Mouse (Mus musculus) R1 (cell line): ENCODE results near the gene Bbx.

ENCODE experiments used
- DNase-seq: peaks from one replicate; pipeline ENCODE4 v3.0.0-alpha.2; 2018; ENCODE audit warnings: low read depth, low spot score

Bbx gene

DNA sequence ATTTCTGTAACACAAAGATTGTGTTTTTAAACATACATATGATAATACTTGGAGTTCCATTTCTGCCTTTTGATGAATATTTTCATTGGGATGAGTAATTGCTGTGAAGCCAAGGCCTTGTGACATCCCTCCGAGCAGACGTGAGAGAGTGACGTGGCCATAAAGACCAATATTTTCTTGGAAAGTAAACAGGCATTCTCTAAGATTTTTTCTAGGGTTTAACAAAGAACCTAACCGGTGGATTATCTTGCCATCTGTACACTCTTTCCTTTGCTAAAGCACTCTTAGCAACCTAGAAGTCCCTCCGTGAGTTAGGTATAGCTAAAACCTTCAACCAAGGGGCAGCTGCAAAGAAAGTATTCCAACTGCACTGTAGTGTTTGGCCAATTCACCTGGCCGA is 32.4 kb downstream of the Bbx start:
- no peak for DNase-seq

DNA sequence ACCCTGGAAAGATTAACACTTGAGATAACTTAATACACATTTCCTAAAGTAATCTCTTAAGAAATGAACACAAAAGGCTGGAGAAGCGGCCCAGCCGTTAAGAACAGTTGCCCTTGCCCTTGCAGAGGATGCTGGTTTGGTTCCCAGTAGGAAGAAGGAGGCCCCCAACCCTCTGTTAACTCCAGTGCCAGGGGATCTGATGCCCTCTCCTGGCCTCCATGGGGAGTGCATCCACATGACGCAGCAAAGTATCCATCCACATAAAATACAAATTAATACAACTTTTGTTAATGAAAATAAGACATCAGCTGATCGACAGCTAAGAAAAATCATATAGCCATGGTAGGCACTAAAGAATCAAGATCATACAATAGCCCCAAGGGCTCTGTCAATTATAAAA is 33.6 kb downstream of the Bbx start:
- peak; percentile 54 for DNase-seq

DNA sequence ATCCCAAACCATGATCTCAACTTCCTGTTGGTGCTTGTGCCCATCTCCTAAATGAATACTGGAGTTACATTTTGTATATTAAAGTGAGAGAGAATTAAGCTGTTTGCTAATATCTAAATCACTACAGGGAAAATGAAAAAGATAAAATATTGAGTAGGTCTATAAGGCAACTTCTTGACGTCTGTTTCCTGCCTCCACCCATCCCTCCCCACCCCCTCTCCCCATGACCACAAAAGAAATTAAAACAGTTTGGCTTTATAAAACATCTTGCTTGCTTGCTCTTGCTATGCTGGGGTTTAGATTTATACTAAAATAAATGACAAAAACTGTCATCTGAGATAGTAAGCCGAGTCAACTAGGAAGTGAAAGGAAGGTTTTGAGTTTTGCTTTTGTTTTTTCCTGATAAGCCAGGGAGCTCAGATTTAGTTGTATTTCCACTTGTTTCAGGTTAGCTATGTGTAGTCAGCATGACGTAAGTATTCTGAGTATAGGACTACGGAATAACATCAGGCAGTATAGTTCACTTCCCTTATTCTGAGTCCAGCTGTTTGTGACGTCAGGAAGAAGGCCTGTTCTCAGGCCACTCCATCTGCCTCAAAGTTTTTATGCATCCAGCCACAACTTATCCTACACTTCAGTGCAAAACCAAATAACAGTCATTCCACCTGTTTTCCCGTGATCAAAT is 36.1 kb downstream of the Bbx start:
- no peak for DNase-seq

DNA sequence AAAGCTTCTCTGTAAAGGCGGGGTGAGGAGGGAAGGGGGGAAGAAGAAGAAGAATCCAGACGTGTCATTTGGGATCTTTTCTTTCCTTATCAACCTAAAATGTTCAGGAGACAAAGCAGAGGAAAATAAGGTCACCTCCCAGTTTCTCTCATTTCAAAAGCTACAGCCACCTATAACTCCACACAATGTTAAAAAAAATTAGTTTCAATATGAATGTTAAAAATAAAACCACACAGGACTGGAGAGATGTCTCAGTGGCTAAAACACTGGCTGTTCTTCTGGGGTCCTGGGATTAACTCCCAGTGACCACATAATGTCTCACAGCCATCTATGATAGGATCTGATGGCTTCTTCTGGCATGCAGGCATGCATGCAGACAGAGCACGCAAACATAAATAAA is 43.7 kb downstream of the Bbx start:
- DNase-seq, result no peak

DNA sequence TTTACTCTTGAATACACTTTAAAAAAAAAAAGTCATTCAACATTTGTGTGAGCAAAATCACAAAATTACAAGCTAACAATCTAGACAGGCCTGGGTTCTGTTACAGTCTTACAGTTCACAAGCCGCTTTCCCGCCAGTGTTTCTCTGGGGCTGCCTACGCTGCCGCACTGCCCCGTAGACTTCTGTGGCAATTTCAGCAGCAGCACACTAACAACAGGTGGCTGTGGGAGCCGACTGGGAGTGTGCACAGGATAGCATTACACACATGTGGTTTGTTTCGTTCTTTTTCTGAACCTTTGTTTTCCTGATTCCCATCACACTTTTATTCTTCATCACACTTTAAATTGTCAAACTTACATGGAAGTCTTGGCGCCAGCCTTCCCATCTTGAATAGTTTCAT is 48.6 kb downstream of the Bbx start:
- DNase-seq, result no peak

DNA sequence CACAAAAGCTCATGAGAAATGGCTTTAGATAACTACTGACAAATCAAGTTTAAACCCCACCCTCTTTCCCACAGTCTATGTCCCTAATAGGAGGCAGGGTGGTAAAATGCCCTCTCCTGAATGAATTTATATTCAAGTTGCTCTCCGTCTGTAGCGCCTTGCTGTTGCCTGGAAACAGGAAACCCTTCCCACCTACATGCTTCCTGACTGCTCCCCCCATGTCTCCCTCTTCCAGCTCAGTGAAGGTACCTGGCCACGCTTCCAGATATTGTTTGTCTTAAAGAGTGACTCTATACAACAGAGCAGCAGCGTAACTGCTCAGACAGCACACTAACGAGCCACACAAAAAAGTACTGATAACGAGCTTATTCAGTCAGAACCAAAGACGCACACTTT is 50.8 kb downstream of the Bbx start:
- peak; percentile 37 for DNase-seq

DNA sequence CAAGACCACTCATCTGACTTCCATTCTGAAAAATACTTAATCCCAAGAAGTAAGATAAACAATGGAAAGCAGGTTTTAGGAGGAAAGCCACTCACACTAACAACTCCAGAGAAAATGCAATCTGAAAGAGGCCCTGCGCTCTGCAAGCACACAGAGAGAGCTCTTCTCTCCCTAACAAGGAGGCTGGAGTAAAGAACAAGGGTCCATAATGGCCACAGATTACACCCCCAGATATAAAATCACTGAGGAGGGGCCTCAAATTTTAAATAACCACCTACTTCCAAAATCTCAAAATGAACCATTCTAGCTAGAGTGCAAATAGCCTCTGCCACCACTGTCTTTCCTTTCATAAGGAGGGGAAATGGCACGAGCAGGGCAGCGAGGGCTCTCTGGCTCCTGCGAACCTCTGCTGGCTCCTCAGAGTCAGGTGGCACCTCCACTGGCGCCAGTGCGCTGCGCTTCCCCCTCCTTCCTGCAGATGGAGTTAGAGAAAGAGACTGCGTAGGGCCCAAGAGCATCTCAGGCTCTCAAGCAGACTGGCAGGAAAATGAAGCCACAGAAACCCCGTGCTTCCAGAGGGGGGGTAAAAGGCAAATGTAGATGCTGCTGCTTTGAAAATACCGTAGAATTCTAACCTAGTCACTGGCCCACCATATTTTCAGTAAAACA is 51.4 kb downstream of the Bbx start:
- DNase-seq, result peak; percentile 78

DNA sequence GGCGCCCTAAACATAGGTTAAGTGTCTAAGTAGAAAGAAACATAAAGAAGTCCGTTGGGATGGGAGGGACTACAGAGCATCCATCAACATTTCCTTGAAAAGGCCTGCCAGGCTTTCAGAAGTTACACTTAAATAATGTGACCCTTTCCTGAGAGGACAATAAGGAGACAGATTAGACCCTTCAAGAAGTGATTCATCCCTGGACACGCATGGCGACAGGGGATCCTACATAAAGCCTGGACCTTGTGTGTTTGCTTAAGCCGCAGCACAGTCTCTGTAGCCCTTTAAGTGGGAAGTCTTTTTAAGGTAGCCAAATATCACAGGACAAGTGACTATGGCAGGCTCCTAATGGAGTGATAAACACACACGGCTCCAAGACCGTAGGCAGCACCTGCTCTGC is 52.0 kb downstream of the Bbx start:
- DNase-seq, result no peak

DNA sequence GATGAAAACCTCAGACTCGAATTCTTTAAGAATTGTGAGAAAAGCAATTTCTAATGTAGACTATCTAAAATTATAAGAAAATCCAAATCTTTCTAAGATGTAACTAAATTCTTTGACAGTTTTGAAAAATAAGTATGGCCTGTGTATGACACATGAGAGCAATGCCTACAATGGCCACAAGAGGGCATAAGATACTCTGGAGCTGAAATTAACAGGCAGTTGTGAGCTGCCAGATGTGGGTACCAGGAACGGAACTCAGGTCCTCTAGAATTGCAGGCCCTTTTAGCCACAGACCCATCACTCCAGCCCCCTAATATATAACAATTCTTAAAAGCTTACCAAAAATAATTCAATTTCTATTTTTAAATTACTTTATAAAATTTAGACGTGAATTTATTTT is 57.6 kb downstream of the Bbx start:
- peak; percentile 71 for DNase-seq

DNA sequence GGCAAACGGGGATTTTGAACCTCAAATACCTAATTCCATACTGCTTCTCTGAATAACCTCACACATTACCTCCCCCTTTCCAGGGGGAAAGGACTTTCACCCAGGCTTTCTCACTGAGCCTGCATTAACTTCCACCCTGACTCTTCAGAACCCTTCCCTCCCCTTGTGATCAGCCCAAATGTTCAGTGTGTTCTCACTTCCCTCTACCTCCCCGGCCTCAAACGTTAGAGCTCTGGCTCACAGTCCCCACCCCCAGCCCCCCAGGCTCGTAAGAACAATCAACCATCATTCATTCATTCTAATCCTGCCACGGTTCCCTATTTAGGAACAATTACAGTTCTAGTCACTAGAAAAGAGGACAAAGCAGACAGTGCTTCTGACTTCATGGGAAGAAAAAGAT is 58.5 kb downstream of the Bbx start:
- no peak for DNase-seq

DNA sequence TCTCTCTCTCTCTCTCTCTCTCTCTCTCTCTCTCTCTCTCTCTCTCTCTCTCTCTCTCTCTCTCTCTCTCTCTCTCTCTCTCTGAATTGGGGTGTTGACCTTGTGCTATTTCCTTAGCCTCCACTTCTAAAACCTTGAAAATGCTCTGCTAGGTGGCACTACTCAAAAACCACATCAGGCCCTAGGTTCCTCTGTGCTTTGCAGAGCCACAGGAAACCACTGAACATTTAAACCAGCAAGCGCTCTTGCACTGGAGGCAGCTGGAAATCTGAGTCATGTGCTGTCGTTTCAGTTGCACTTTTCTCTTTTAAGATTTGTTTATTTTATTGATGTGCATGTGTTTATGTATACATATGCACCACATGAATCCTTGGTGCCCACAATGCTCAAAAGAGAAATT is 59.6 kb downstream of the Bbx start:
- no peak for DNase-seq

DNA sequence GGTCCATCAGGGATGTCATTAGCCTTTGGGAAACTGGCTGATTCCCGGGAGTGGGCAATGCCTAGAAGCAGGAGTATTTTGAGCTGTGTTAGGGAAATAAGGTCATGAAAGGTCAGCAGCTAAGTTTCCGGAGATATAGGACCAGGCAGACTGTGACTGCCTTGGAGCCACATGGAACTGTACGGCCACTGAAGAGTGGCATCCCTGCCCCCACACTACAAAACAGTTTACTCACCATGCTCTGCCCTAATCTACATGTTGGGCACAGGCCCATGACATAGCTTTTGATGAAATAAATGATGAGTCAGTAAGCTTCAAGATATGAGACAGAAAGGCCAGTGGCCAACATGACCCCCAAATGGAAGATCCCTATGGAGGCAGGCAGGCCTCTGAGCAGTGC is 60.7 kb downstream of the Bbx start:
- no peak for DNase-seq

DNA sequence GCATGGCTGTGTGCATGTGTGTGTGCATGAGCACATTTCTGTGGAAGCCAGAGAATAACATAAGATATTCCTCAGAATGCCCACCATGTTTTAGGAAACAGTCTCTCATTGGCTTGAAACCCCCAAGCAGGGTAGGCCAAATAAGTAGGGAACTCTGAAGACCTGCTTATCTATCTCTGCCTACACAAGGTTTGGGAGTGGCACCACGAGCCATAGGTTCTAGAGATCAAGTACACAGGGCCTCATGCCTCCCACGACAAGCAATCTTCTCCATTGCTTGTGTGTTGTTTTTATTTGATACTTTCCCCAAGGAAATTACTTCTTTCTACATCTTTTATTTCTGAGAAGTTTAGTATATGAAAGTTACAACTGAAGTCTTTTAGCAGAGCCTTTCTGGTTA is 61.8 kb downstream of the Bbx start:
- no peak for DNase-seq

DNA sequence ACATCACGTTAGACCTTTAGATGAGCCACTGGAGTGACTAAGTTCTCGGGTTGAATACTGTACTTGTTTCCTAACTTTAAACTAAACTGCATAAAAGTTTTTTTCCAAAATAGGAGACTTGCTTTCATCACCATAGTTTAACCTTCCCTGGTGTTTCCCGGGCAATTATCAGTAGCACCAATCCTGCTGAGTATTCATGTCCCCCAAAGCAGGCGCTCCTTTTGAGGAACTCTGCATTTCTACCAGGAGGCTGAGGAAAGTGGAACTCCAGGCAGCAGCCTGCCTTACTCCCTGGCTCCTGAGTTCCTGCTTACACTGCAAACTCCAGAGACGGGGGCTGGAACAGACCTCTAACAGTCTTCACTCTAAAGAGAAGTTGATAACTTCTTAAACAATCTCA is 65.6 kb downstream of the Bbx start:
- DNase-seq, result no peak

DNA sequence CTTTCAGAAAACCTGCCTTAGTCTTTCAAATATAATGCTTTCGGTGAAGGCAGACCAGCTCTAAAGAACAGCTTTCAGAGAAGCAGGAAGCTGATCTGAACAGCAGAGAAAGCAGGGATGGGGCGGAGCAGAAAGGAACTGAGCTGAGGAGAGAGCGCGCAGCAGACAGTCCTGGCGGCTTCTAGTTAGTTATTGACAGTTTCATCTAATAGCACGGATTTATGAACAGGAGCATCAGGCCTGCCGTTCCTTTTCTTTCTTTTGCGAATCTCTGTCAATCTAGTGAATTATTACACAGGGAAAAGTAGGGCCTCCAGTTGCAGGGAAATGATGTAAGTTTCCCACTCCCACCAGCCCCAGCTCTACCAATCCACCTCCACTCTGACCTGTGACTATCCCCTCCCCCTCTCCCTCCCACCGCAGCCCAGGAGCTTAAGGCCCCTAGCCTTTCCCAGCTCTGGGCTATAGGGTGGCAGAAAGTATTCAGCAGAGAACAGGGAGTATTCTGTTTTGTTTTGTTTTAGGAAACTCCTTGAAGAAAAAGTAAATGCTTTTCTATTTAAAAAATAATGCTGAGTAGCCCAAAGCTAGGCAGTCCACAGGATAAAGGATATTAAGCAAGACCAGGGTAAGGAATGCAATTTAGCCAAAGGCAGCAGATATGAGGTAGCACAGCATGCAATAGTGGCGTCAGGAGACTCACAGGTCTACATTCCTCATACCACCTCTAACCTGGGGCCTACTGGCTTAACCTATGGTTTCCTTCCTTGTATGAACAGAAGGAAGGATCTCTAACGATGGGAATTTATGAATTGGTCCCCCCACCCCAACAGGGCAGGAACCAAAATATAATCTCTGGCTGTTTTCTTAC is 67.8 kb downstream of the Bbx start:
- peak; percentile 67 for DNase-seq

DNA sequence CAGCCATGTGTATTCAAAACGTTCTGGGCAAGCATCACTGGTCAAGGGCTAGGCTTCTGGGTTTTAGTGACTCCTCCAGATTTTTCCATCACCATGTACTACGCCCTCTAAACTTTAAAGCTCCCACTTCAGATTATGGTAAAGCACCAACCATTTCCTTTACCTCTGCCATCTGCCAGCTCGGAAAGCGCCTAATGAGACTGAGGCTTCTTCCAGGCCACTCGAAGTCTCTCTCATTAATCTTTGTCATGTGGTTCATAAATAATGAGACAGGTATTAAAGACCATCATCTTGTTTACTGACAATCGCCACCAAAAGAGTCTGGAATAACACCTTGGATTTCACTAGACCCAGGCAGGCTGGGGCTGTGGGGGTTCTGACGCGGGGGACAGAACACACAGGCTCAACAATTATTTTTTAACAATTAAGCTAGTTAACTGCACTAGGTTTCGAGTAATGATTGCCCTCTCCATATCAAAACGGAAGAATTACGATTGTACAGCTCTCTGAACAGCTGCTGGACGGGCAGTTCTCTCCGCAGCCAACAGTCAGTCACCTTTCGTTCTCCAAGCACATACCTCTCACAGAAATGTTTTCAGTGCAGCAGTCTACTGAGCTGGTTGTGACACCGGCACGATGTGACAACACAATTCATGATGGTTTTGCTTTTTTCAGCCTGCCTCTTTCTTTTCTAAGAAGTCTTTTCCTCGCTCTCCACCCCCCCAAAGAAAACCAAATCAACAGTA is 68.6 kb downstream of the Bbx start:
- no peak for DNase-seq

DNA sequence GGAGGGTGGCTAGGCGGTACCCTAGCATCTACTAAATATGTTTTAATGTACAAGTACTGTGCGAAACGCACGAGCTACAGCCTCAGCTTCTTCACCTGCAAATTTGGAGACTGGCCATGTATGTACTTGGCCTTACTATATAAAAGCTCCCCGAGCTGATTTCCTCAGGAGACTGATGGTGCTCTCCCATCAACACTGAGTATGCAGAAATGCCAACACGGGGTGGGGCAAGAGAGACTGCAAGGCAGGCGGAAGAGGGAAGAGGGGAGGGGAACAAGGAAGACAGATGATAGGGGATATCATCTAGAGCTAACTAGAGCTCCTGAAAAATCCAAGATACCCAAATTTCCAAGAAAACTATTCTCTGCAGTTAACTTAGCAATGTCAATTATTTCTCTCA is 71.6 kb downstream of the Bbx start:
- DNase-seq, result peak; percentile 50

DNA sequence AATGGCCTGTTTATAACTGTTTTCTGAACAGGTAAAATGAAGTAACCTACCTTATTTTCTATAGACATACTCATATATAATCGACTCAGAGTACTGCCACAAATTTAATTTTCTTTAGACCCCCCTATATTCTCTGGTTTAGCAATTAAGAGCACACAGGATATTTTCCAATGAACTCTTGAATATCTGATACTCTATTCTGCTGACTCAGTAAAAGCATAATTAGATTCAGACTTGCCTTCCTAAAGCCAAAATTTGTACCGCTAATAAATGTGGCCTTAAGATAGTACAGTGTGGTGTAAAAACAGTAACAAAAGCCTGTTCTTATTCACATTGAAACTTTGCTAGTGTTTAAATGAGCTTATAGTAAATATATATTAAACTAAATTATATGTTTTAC is 102.5 kb downstream of the Bbx start:
- DNase-seq, result no peak

DNA sequence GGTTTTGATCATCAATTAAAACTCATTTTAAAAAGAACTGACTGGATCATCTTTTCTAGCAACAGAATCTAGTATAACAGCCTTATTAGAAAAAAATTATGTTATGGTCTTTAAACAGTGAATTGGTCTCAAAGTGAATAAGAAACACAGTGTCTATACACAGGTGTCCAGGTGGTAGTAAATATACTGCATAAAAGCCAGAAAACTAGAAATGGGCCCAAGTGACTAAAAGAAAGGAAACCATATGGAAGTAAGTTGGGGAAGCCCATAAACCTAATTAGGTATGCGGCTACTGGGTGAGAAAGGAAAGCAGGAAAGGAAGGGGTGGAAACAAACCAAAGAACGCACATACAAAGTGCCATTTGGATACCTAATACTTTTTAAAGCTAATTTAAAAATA is 107.4 kb downstream of the Bbx start:
- DNase-seq, result no peak

DNA sequence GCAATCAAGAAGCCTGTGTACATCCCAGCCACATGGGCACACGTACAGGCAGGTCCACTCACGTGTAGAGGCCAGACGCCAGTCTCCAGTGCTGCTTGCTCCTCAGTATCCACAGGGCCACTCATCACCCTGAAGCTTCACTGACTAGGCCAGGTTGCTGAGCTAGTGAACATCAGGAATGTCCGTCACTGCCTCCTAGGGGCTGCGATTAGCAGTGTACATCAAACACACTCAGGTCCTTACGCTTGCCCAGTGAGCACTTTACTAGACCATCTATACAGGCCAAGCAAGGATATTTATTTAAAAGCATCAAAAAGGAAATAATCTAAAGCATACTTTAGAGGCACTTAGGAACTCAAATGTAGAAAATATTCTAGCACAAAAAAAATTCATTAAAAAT is 107.9 kb downstream of the Bbx start:
- DNase-seq, result peak; percentile 65

DNA sequence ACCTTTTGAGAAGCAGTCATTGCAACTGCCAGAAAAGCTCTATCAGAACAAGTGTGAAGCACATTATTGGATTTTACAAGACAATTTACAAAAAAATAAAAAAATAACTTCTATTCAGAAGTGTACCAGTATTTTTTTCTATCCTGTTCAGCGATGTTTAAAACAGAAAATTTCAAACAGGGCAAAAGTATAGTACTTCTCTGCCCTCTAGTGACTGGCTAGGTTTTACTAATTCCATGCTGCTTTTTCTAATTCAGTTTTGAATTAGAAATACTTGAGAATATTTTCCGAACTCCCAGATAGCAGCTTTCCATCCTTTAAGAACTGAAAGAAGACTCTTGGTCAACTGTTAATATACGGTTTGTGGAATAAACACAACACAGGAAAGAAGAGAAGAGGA is 110.8 kb downstream of the Bbx start:
- DNase-seq, result no peak

DNA sequence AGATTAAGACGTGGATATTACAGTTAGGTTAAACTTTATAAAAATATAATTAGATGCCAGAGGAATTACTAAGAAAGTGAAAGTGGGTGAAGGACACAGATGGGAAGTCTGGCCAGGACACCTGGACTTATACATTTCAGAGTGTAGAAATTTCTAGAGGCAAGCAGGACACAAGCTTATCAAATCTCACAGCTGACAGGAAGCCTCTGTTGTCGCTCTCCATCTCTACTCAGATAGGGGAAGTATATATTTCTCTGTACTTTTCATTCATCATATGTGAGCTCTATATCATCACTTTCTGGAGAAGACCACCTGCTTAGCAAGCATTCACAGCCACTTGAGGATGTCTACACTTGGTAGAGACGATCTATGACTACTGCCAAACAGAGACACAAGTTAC is 113.9 kb downstream of the Bbx start:
- DNase-seq, result no peak
